Mouse (Mus musculus): Measurements from ENCODE around the gene Fryl. TPM values are rescaled to one million over a fixed set of nuclear protein-coding genes. Genes with fewer than 3 reads are reported as not detected.
A peak's percentile ranks its signal among the peaks of the same experiment; 100 is the strongest.

The Fryl gene
- polyA plus RNA-seq, 1 experiment from 2014 or later, result 45.5 TPM

- no peak overlapping the region for H3K4me3 ChIP-seq
- peaks cover 92% of the 10 kb centered on the region for H3K36me3 ChIP-seq
- H3K27ac ChIP-seq, result no peak overlapping the region
- H3K27me3 ChIP-seq, result no peaks in the 10 kb centered on the region
- H3K4me1 ChIP-seq (replicated peaks), result no peaks in the 10 kb centered on the region
- H3K9ac ChIP-seq, result no peak overlapping the region
- WGBS, result 73% methylated on average over 8 of the region's 8 CpGs
- H3K9me3 ChIP-seq, result no peaks in the 10 kb centered on the region
- H3K4me2 ChIP-seq, result no peak overlapping the region
- ATAC-seq (ENCODE audit: low FRiP score), result no peak
Measured at GRCm38 (mm10) chr5:73092236-73092635, 164.2 kb downstream of the Fryl start.

- H3K4me2 ChIP-seq, result no peak overlapping the region
- no peaks in the 10 kb centered on the region for H3K9me3 ChIP-seq
- peaks cover 86% of the 10 kb centered on the region for H3K36me3 ChIP-seq
- no peak for ATAC-seq (ENCODE audit: low FRiP score)
- no peak overlapping the region for H3K9ac ChIP-seq
- whole genome bisulfite sequencing, result 95% methylated on average over 17 of the region's 17 CpGs
- H3K27me3 ChIP-seq, result no peaks in the 10 kb centered on the region
- no peak overlapping the region for H3K27ac ChIP-seq
- H3K4me1 ChIP-seq (replicated peaks), result no peaks in the 10 kb centered on the region
- no peak overlapping the region for H3K4me3 ChIP-seq
Measured at GRCm38 (mm10) chr5:73089158-73089557, 167.3 kb downstream of the Fryl start.

- Histone ChIP-seq H3K9me3 (no peaks in the 10 kb centered on the region), H3K4me1 (replicated peaks) (no peaks in the 10 kb centered on the region), H3K9ac (no peak overlapping the region), H3K27ac (no peak overlapping the region), H3K4me3 (no peak overlapping the region), H3K4me2 (no peak overlapping the region), H3K36me3 (peaks cover 70% of the 10 kb centered on the region), H3K27me3 (no peaks in the 10 kb centered on the region)
- no peak for ATAC-seq (ENCODE audit: low FRiP score)
- 95% methylated on average over 5 of the region's 5 CpGs for WGBS
Measured at GRCm38 (mm10) chr5:73081496-73081895, 174.9 kb downstream of the Fryl start.

- Histone ChIP-seq H3K9ac (no peak overlapping the region), H3K4me1 (replicated peaks) (no peaks in the 10 kb centered on the region), H3K27me3 (no peaks in the 10 kb centered on the region), H3K27ac (no peak overlapping the region), H3K4me3 (no peak overlapping the region), H3K36me3 (peaks cover 78% of the 10 kb centered on the region), H3K4me2 (no peak overlapping the region), H3K9me3 (no peaks in the 10 kb centered on the region)
- no peak for ATAC-seq (ENCODE audit: low FRiP score)
- 83% methylated on average over 5 of the region's 5 CpGs for WGBS
Measured at GRCm38 (mm10) chr5:73079801-73080200, 176.6 kb downstream of the Fryl start.

- Histone ChIP-seq H3K9ac (no peak overlapping the region), H3K9me3 (no peaks in the 10 kb centered on the region), H3K4me1 (replicated peaks) (no peaks in the 10 kb centered on the region), H3K27me3 (no peaks in the 10 kb centered on the region), H3K36me3 (peaks cover 80% of the 10 kb centered on the region), H3K4me3 (no peak overlapping the region), H3K4me2 (no peak overlapping the region), H3K27ac (no peak overlapping the region)
- peak; percentile 66; the same call in 1 of the 2 replicates for ATAC-seq (ENCODE audit: low FRiP score)
- 37% methylated on average over 15 of the region's 15 CpGs for WGBS
Measured at GRCm38 (mm10) chr5:73071319-73071718, 185.1 kb downstream of the Fryl start.

GRCm38 (mm10) chr5:73066946-73067345 lies 189.5 kb downstream of the Fryl start:
- H3K4me3 ChIP-seq, result no peak overlapping the region
- no peak for ATAC-seq (ENCODE audit: low FRiP score)
- H3K9ac ChIP-seq, result no peak overlapping the region
- no peaks in the 10 kb centered on the region for H3K27me3 ChIP-seq
- no peak overlapping the region; the same call in 1 of the 2 replicates for H3K27ac ChIP-seq
- WGBS, result 59% methylated on average over 6 of the region's 6 CpGs
- no peaks in the 10 kb centered on the region for H3K9me3 ChIP-seq
- H3K4me1 ChIP-seq (replicated peaks), result peaks cover 4% of the 10 kb centered on the region; the same call in 1 of the 2 replicates
- H3K4me2 ChIP-seq, result no peak overlapping the region
- H3K36me3 ChIP-seq, result peaks cover 65% of the 10 kb centered on the region

GRCm38 (mm10) chr5:73063768-73064669 lies 192.4 kb downstream of the Fryl start:
- Histone ChIP-seq H3K4me1 (replicated peaks) (peaks cover 10% of the 10 kb centered on the region), H3K4me3 (no peak overlapping the region), H3K9ac (no peak overlapping the region), H3K4me2 (no peak overlapping the region), H3K36me3 (peaks cover 52% of the 10 kb centered on the region), H3K27me3 (no peaks in the 10 kb centered on the region), H3K27ac (no peak overlapping the region), H3K9me3 (no peaks in the 10 kb centered on the region)
- WGBS, result 79% methylated on average over 13 of the region's 13 CpGs
- ATAC-seq (ENCODE audit: low FRiP score), result no peak

- 51% methylated on average over 11 of the region's 11 CpGs for WGBS
- Histone ChIP-seq H3K9ac (no peak overlapping the region), H3K4me2 (no peak overlapping the region), H3K4me3 (no peak overlapping the region), H3K27ac (peak overlapping the region; percentile 66), H3K36me3 (peaks cover 42% of the 10 kb centered on the region), H3K27me3 (no peaks in the 10 kb centered on the region), H3K4me1 (replicated peaks) (peaks cover 10% of the 10 kb centered on the region), H3K9me3 (no peaks in the 10 kb centered on the region)
- no peak; the same call in 1 of the 2 replicates for ATAC-seq (ENCODE audit: low FRiP score)
Measured at GRCm38 (mm10) chr5:73061506-73062155, 194.8 kb downstream of the Fryl start.

- WGBS, result 97% methylated on average over 5 of the region's 5 CpGs
- peaks cover 59% of the 10 kb centered on the region for H3K36me3 ChIP-seq
- no peaks in the 10 kb centered on the region for H3K27me3 ChIP-seq
- H3K4me2 ChIP-seq, result no peak overlapping the region
- H3K4me1 ChIP-seq (replicated peaks), result peaks cover 6% of the 10 kb centered on the region
- ATAC-seq (ENCODE audit: low FRiP score), result no peak
- no peak overlapping the region for H3K4me3 ChIP-seq
- no peaks in the 10 kb centered on the region for H3K9me3 ChIP-seq
- no peak overlapping the region for H3K27ac ChIP-seq
- H3K9ac ChIP-seq, result no peak overlapping the region
Measured at GRCm38 (mm10) chr5:73056937-73057336, 199.5 kb downstream of the Fryl start.

GRCm38 (mm10) chr5:73056457-73056856 lies 200.0 kb downstream of the Fryl start:
- Histone ChIP-seq H3K27ac (no peak overlapping the region), H3K27me3 (no peaks in the 10 kb centered on the region), H3K36me3 (peaks cover 64% of the 10 kb centered on the region), H3K4me3 (no peak overlapping the region), H3K4me1 (replicated peaks) (peaks cover 1% of the 10 kb centered on the region), H3K4me2 (no peak overlapping the region), H3K9ac (no peak overlapping the region), H3K9me3 (no peaks in the 10 kb centered on the region)
- 91% methylated on average over 6 of the region's 6 CpGs for WGBS
- ATAC-seq (ENCODE audit: low FRiP score), result no peak

GRCm38 (mm10) chr5:73053933-73054332 lies 202.5 kb downstream of the Fryl start:
- no peaks in the 10 kb centered on the region for H3K27me3 ChIP-seq
- H3K9me3 ChIP-seq, result no peaks in the 10 kb centered on the region
- H3K4me2 ChIP-seq, result no peak overlapping the region
- no peak overlapping the region for H3K27ac ChIP-seq
- H3K4me1 ChIP-seq (replicated peaks), result no peaks in the 10 kb centered on the region
- peaks cover 86% of the 10 kb centered on the region for H3K36me3 ChIP-seq
- H3K4me3 ChIP-seq, result no peak overlapping the region
- no peak overlapping the region for H3K9ac ChIP-seq
- WGBS, result 96% methylated on average over 8 of the region's 8 CpGs
- no peak for ATAC-seq (ENCODE audit: low FRiP score)

GRCm38 (mm10) chr5:73047651-73048245 lies 208.7 kb downstream of the Fryl start:
- H3K27me3 ChIP-seq, result no peaks in the 10 kb centered on the region
- peaks cover 85% of the 10 kb centered on the region for H3K36me3 ChIP-seq
- 84% methylated on average over 7 of the region's 7 CpGs for WGBS
- H3K4me1 ChIP-seq (replicated peaks), result no peaks in the 10 kb centered on the region
- H3K27ac ChIP-seq, result no peak overlapping the region
- H3K4me3 ChIP-seq, result no peak overlapping the region
- H3K9me3 ChIP-seq, result no peaks in the 10 kb centered on the region
- ATAC-seq (ENCODE audit: low FRiP score), result no peak
- no peak overlapping the region for H3K4me2 ChIP-seq
- no peak overlapping the region for H3K9ac ChIP-seq

Data from hindbrain, embryonic 13.5 days (tissue).